Mouse (Mus musculus) gastrocnemius, postnatal 4 days (tissue): ENCODE measurements around the gene Snx14. TPM values are rescaled to one million over a fixed set of nuclear protein-coding genes. Genes with fewer than 3 reads are reported as not detected.
"Not testable (repeated sequence)": the region's sequence is repeated elsewhere in the genome, so short reads cannot be mapped to it uniquely, and the experiment has no call there.

Experiments
- DNase-seq, 2 experiments: peaks; one replicate each; pipeline ENCODE4 v3.0.0; 2021 to 2022; ENCODE audit warnings: low spot score in 2 of 2, mixed read lengths in 2 of 2
- long read RNA-seq, 2 experiments: library from polyadenylated mRNA; stranded (forward); transcript quantifications; one replicate each; pipeline ENCODE4 v2.0.0; 2021
- total RNA-seq, 2 experiments: library from RNA; stranded (reverse); gene quantifications; 2 replicates each; pipeline ENCODE4 v1.2.3; 2021

The Snx14 gene
- 10 to 100 TPM; 24.7 to 25.6 TPM for total RNA-seq
- long read RNA-seq, experiment 1, transcript Snx14-204 (28 exons, 3,109 nt) = major isoform, 6 of 17 reads
- long read RNA-seq, experiment 1, transcript Snx14-207 (29 exons, 3,082 nt) = minor isoform, 5 of 17 reads
- long read RNA-seq, experiment 1, partial matches to known transcripts = 1 of 17 reads
- long read RNA-seq, experiment 1, other reads (novel, unspliced or antisense) = 3 of 17 reads
- long read RNA-seq, experiment 2, transcript Snx14-207 (29 exons, 3,082 nt) = major isoform, 20 of 31 reads
- long read RNA-seq, experiment 2, transcript Snx14-204 (28 exons, 3,109 nt) = minor isoform, 5 of 31 reads
- long read RNA-seq, experiment 2, partial matches to known transcripts = 4 of 31 reads
- long read RNA-seq, experiment 2, other reads (novel, unspliced or antisense) = 2 of 31 reads

GRCm38 (mm10) chr9:88438555-88439237 is at the start of gene Snx14:
Gene Snx14 (minus strand): TSS chr9:88438958.
- DNase-seq = peak; percentile 93 to 96

GRCm38 (mm10) chr9:88484531-88484930 is 45.8 kb upstream of the Snx14 start:
- no peak for DNase-seq

GRCm38 (mm10) chr9:88482829-88483396 is 44.2 kb upstream of the Snx14 start:
- peak; percentile 83 to 90 for DNase-seq

GRCm38 (mm10) chr9:88482230-88482828 is 43.6 kb upstream of the Snx14 start, which contains the start of gene Syncrip:
Gene Syncrip (minus strand): TSS chr9:88482574.
- peak; percentile 94 to 95 for DNase-seq

GRCm38 (mm10) chr9:88481791-88482160 is 43.0 kb upstream of the Snx14 start:
- DNase-seq = peak; percentile 35 to 52

GRCm38 (mm10) chr9:88481061-88481790 is 42.5 kb upstream of the Snx14 start:
- peak; percentile 40 to 58 for DNase-seq

GRCm38 (mm10) chr9:88480120-88480519 is 41.4 kb upstream of the Snx14 start:
- DNase-seq = no peak

GRCm38 (mm10) chr9:88476138-88476537 is 37.4 kb upstream of the Snx14 start:
- no peak for DNase-seq

- DNase-seq = not testable (repeated sequence)
Observed at GRCm38 (mm10) chr9:88461017-88461416, 22.3 kb upstream of the Snx14 start.

- no peak for DNase-seq
Observed at GRCm38 (mm10) chr9:88439991-88440390, 1.2 kb upstream of the Snx14 start.

GRCm38 (mm10) chr9:88439238-88439600 is 461 bp upstream of the Snx14 start:
- DNase-seq = no peak

GRCm38 (mm10) chr9:88438237-88438554 is 562 bp downstream of the Snx14 start:
- DNase-seq = no peak

- DNase-seq = no peak
Observed at GRCm38 (mm10) chr9:88437342-88438236, 1.2 kb downstream of the Snx14 start.

GRCm38 (mm10) chr9:88424356-88424755 is 14.4 kb downstream of the Snx14 start:
- no peak for DNase-seq

GRCm38 (mm10) chr9:88422428-88422827 is 16.3 kb downstream of the Snx14 start:
- no peak for DNase-seq

- DNase-seq = no peak
Observed at GRCm38 (mm10) chr9:88416752-88417151, 22.0 kb downstream of the Snx14 start.

GRCm38 (mm10) chr9:88409978-88410377 is 28.8 kb downstream of the Snx14 start:
- DNase-seq = no peak

- DNase-seq = no peak
Observed at GRCm38 (mm10) chr9:88404515-88404914, 34.2 kb downstream of the Snx14 start.

GRCm38 (mm10) chr9:88404088-88404487 is 34.7 kb downstream of the Snx14 start:
- peak in 1 of 2 experiments; percentile 24 for DNase-seq

GRCm38 (mm10) chr9:88398461-88398860 is 40.3 kb downstream of the Snx14 start:
- DNase-seq = no peak
